Mouse (Mus musculus): ENCODE data around the gene Nek5.

DNA sequence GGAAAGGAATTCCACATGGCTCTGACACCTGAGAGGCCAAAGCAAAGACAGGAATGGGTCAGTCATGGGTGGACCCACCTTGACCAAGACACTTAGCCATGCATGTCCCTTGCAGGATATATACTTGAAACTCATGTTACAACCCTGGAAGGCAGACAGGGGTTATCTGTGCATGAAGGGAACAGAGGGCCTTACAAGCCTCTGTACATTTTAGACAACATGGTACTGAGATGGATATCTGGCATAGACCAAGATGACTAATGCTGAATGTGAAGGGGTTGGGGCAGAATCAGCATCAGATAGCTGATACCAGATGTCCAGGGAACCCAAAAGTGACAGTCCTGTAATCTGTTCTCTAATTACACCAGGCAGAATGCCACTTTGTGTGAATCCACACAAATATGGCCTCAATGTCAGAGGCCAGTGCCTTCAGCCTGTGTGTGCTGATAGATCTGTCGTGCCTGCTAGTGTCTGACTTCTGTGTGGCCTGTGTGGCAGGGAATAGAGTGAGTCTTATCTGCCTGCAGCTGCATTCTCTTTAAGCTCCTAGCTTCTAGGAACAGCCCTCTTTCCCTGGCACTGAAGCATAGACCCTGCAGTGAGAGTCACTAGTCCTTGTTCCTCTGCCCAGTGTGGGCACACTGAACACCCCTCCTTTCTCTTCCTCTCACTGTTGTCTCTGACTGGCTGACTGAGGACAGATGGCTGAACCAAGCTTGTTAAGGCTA, 19.1 kb upstream of the Nek5 start:
- no peak for TF ChIP-seq CTCF (conservative IDR thresholded peaks at IDR 0.05; ENCODE audit: low read length)
- TF ChIP-seq NANOG (IDR thresholded peaks at IDR 0.05; ENCODE audit: borderline replicate concordance, low read length) = no peak
